Mouse (Mus musculus): ENCODE measurements around the gene Gm17604.

Gene Gm17604

GRCm38 (mm10) chrX:165004779-165005324 is at the start of gene Gm17604:
Gm17604 (minus strand) TSS chrX:165004829.
- DNase-seq (ENCODE audit: low read depth, low spot score), result no peak

GRCm38 (mm10) chrX:165049929-165050328 is 45.3 kb upstream of the Gm17604 start:
- DNase-seq (ENCODE audit: low read depth, low spot score), result no peak

GRCm38 (mm10) chrX:165003141-165003540 is 1.5 kb downstream of the Gm17604 start:
- no peak for DNase-seq (ENCODE audit: low read depth, low spot score)

- peak; percentile 72 for DNase-seq (ENCODE audit: low read depth, low spot score)
Observed at GRCm38 (mm10) chrX:164980193-164980775, 24.3 kb downstream of the Gm17604 start, which contains the start of the genes Mospd2 and Fancb. Mospd2 (minus strand) TSS chrX:164980375. Fancb (plus strand) TSS chrX:164980592.

- no peak for DNase-seq (ENCODE audit: low read depth, low spot score)
Observed at GRCm38 (mm10) chrX:164978866-164979265, 25.8 kb downstream of the Gm17604 start.

GRCm38 (mm10) chrX:164971206-164971605 is 33.4 kb downstream of the Gm17604 start:
- DNase-seq (ENCODE audit: low read depth, low spot score), result no peak

- DNase-seq (ENCODE audit: low read depth, low spot score), result no peak
Observed at GRCm38 (mm10) chrX:164965750-164966448, 38.7 kb downstream of the Gm17604 start.
